In the genomic region with DNA sequence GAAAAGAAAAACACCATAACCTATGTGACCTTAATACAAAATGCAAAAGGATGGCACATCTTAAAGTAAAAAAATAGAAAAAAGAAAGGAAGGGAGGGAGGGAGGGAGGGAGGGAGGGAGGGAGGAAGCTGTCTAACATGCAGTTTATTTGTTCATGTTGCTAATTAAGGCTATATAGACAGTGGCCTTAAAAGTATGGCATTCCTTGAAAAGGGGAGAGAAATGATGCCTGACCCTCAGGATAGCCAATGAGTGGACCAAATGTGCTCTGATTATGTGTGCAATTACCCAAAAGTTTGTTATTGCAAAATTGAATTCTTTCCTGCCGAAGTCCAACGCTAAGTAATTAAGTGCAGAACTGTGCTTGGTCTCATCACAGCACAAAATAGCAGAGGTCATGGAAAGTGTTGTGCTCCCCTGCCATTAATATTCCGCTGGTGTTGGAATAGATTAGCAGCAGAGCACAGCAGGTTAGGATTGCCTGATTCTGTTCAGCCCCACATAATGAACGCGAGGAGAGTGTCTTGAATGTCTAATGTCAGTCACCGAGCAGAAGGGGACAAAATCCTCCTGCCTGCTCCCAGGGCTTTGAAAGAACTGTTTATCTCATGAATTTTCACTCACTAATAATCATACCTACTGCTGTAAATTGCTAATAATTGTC, we compare ENCODE assay signal across 16 mouse cellular contexts.
A peak's percentile ranks its signal among the peaks of the same experiment; 100 is the strongest.
DNase-seq lines count a peak whose midpoint lies in the region; ATAC-seq and TF ChIP-seq lines count a peak whose summit lies in the region.
"Had no signal": no experiment of that assay in that cellular context is flagged by ENCODE, and none has a peak within 500 bp of the region (broad histone marks: within the 10 kb centered on the region; RNA-seq: fewer than 3 reads in every experiment).

No protein-coding gene starts in this region.

- no peak overlapping the region for H3K4me3 ChIP-seq in forebrain, embryonic 16.5 days (replicated peaks; ENCODE audit: low read length)
- H3K4me3 ChIP-seq in midbrain, embryonic 10.5 days = peak overlapping the region; percentile 0; the same call in 1 of the 2 replicates
- H3K4me3 ChIP-seq in heart, embryonic 12.5 days = no peak overlapping the region
- H3K4me3 ChIP-seq: heart, embryonic 13.5 days; myocyte had no signal

- no peak overlapping the region for H3K4me2 ChIP-seq in forebrain, embryonic 16.5 days (ENCODE audit: low read length)
- H3K4me2 ChIP-seq in heart, embryonic 12.5 days = no peak overlapping the region
- H3K4me2 ChIP-seq: heart, embryonic 13.5 days had no signal

- no peak for TF ChIP-seq POLR2A in brain, embryonic 14.5 days (IDR thresholded peaks at IDR 0.05; ENCODE audit: borderline replicate concordance, extremely low read depth, insufficient read depth, insufficient read length, poor library complexity, severe bottlenecking)

- peak; percentile 86 for ATAC-seq in forebrain, embryonic 16.5 days
- no peak for ATAC-seq in heart, embryonic 12.5 days (ENCODE audit: insufficient number of reproducible peaks, low FRiP score)

- no peaks in the 10 kb centered on the region for H3K9me3 ChIP-seq in forebrain, embryonic 16.5 days (ENCODE audit: control insufficient read depth, low read length)
- no peaks in the 10 kb centered on the region; the same call in 1 of the 2 replicates for H3K9me3 ChIP-seq in midbrain, embryonic 10.5 days (replicated peaks)
- no peaks in the 10 kb centered on the region for H3K9me3 ChIP-seq in heart, embryonic 12.5 days (replicated peaks)

- DNase-seq in embryo, embryonic 10 days (ENCODE audit: low spot score) = peak; percentile 9
- DNase-seq in embryo, embryonic 9.5 days (ENCODE audit: extremely low spot score) = no peak
- DNase-seq in brain, embryonic 14.5 days (ENCODE audit: low read depth) = peak; percentile 93
- DNase-seq in midbrain, embryonic 10.5 days (ENCODE audit: low spot score) = peak; percentile 13
- no peak for DNase-seq in left cerebral cortex, adult 9 months (ENCODE audit: low spot score in 2 of 2)
- no peak for DNase-seq in spleen, adult 18-20 months
- DNase-seq: adrenal gland, adult 8-10 months; cerebellum, adult 11 months; gastrocnemius, postnatal 10 days; kidney, postnatal 14 days; layer of hippocampus, postnatal 36 days; lung, adult 2 months had no signal

- WGBS in forebrain, embryonic 16.5 days = 3% methylated on average over 6 of the region's 6 CpGs
- WGBS in midbrain, embryonic 10.5 days = 25% methylated on average over 6 of the region's 6 CpGs
- WGBS in heart, embryonic 12.5 days = 77% methylated on average over 6 of the region's 6 CpGs

- no peak overlapping the region for H3K9ac ChIP-seq in forebrain, embryonic 16.5 days (replicated peaks; ENCODE audit: low read depth, low read length)
- H3K9ac ChIP-seq in heart, embryonic 12.5 days = no peak overlapping the region
- H3K9ac ChIP-seq: heart, embryonic 13.5 days had no signal

- H3K36me3 ChIP-seq in forebrain, embryonic 16.5 days (ENCODE audit: control insufficient read depth, insufficient read depth) = no peaks in the 10 kb centered on the region
- H3K36me3 ChIP-seq in midbrain, embryonic 10.5 days = no peaks in the 10 kb centered on the region
- H3K36me3 ChIP-seq in heart, embryonic 12.5 days = no peaks in the 10 kb centered on the region
- H3K36me3 ChIP-seq: heart, embryonic 13.5 days had no signal

- H3K27me3 ChIP-seq in forebrain, embryonic 16.5 days (replicated peaks; ENCODE audit: control insufficient read depth, insufficient read depth, low read length) = no peaks in the 10 kb centered on the region
- no peaks in the 10 kb centered on the region for H3K27me3 ChIP-seq in midbrain, embryonic 10.5 days (ENCODE audit: low read depth, poor library complexity, severe bottlenecking)
- no peaks in the 10 kb centered on the region for H3K27me3 ChIP-seq in heart, embryonic 12.5 days (replicated peaks)
- H3K27me3 ChIP-seq: heart, embryonic 13.5 days had no signal

- no peak overlapping the region for H3K27ac ChIP-seq in forebrain, embryonic 16.5 days (ENCODE audit: low read length)
- H3K27ac ChIP-seq in midbrain, embryonic 10.5 days (replicated peaks) = peak overlapping the region; percentile 82
- no peak overlapping the region for H3K27ac ChIP-seq in heart, embryonic 12.5 days (ENCODE audit: poor library complexity, severe bottlenecking)
- H3K27ac ChIP-seq: heart, embryonic 13.5 days had no signal

- TF ChIP-seq CTCF in brain, embryonic 14.5 days (IDR thresholded peaks at IDR 0.05; ENCODE audit: borderline replicate concordance, extremely low read depth, insufficient read depth, insufficient read length) = no peak

- peaks cover 15% of the 10 kb centered on the region for H3K4me1 ChIP-seq in forebrain, embryonic 16.5 days (replicated peaks; ENCODE audit: control insufficient read depth, insufficient read depth, low read length)
- H3K4me1 ChIP-seq in midbrain, embryonic 10.5 days = peaks cover 38% of the 10 kb centered on the region
- no peaks in the 10 kb centered on the region for H3K4me1 ChIP-seq in heart, embryonic 12.5 days (replicated peaks)
- H3K4me1 ChIP-seq: heart, embryonic 13.5 days had no signal

Comparison
In these comparisons a context has a peak if more than half of its experiments do, and no peak if none do; other contexts are left out.
1. DNase-seq: peak in embryo, embryonic 10 days (single experiment), brain, embryonic 14.5 days (single experiment) and midbrain, embryonic 10.5 days (single experiment); none in embryo, embryonic 9.5 days (single experiment), left cerebral cortex, adult 9 months (0 of 2) and spleen, adult 18-20 months (0 of 2).